Mouse (Mus musculus) stomach, postnatal 0 days (tissue): Measurements from ENCODE around the gene Gpha2. TPM values are rescaled to one million over a fixed set of nuclear protein-coding genes. Genes with fewer than 3 reads are reported as not detected.

Experiments used
- ATAC-seq: fragments of 200-750 bp; cut with Nextera tagmentation; 2 replicates; pipeline ENCODE4 v1.8.0; 2017; ENCODE audit not compliant: low FRiP score, low TSS enrichment
- DNase-seq: peaks from one replicate; pipeline ENCODE4 v3.0.0-alpha.2; 2016; ENCODE audit warnings: low spot score
- H3K27ac ChIP-seq: fragments of 300-500 bp; sonication (generic); replicated peaks from 2 replicates; pipeline ENCODE4 v1.5.1; 2014; ENCODE audit warnings: mild to moderate bottlenecking, control low read depth
- H3K27me3 ChIP-seq: fragments of 300-500 bp; sonication (generic); 2 replicates; pipeline ENCODE4 v1.6.1; 2014; ENCODE audit warnings: low read length; ENCODE audit not compliant: control insufficient read depth, insufficient read depth
- H3K36me3 ChIP-seq: fragments of 300-500 bp; sonication (generic); 2 replicates; pipeline ENCODE4 v1.6.1; 2014; ENCODE audit warnings: low read length, mixed read lengths; ENCODE audit not compliant: control insufficient read depth, insufficient read depth
- H3K4me1 ChIP-seq: fragments of 300-500 bp; sonication (generic); replicated peaks from 2 replicates; pipeline ENCODE4 v1.6.1; 2014; ENCODE audit warnings: antibody characterized with exemption; ENCODE audit not compliant: control insufficient read depth, insufficient read depth
- H3K4me2 ChIP-seq: fragments of 300-500 bp; sonication (generic); replicated peaks from 2 replicates; pipeline ENCODE4 v1.6.1; 2014; ENCODE audit warnings: low read depth, mild to moderate bottlenecking, control low read depth, moderate library complexity
- H3K4me3 ChIP-seq: fragments of 300-500 bp; sonication (generic); 2 replicates; pipeline ENCODE4 v1.5.1; 2014; ENCODE audit warnings: low read depth, low read length, control low read depth
- H3K9ac ChIP-seq: fragments of 300-500 bp; sonication (generic); 2 replicates; pipeline ENCODE4 v1.6.1; 2014; ENCODE audit warnings: mild to moderate bottlenecking, low read length, control low read depth, mixed read lengths
- H3K9me3 ChIP-seq: fragments of 300-500 bp; sonication (generic); 2 replicates; pipeline ENCODE4 v1.6.1; 2016; ENCODE audit warnings: low read length; ENCODE audit not compliant: control insufficient read depth
- CTCF ChIP-seq: IDR thresholded peaks from 2 replicates; pipeline ENCODE4 v1.5.1; 2016; ENCODE audit warnings: antibody characterized with exemption, low read depth, mild to moderate bottlenecking, moderate library complexity
- EP300 ChIP-seq: optimal IDR thresholded peaks from 2 replicates; pipeline ENCODE3; 2016; ENCODE audit warnings: antibody characterized with exemption
- WGBS: fragments of 180-500 bp; shearing (Covaris S2); extraction: QIAGEN DNeasy Blood & Tissue Kit; methylation state at CpG from one replicate; pipeline ENCODE4 v1.1.7; 2014; 5-methylcytosine and 5-hydroxymethylcytosine counted together
- polyA plus RNA-seq: library from polyadenylated mRNA; unstranded; fragments of >200 nt; fragmentation: Nextera tagmentation; extraction: Ambion mirVana; gene quantifications from 2 replicates; pipeline ENCODE4 v1.2.1, GENCODE M21; 2015

Gpha2 gene
- polyA plus RNA-seq, 1 experiment from 2014 or later, result 0.17 TPM

DNA sequence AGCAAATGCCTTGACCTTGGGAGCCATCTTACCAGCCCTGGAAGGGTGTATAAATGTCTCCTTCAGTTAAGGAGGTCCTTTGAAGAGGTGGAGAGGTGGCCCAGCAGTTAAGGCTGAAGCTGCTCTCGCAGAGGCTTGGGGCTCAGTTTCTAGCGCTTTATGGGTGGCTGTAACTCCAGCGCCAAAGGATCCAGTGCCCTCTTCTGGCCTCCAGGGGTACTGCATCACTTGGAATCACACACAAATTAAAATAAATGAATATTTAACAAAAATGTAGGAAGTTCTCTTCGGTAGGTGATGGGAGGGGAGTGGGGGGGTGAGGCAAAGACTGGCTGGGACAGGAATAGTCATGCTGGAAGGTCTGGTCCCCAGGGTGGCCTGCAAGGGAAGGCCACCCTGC lies 34.8 kb downstream of the Gpha2 start:
- Histone ChIP-seq H3K9ac (no peak overlapping the region), H3K4me1 (no peaks in the 10 kb centered on the region), H3K4me2 (no peak overlapping the region), H3K4me3 (no peak overlapping the region), H3K27ac (no peak overlapping the region), H3K9me3 (no peaks in the 10 kb centered on the region), H3K36me3 (peaks cover 26% of the 10 kb centered on the region), H3K27me3 (no peaks in the 10 kb centered on the region)
- WGBS, result 75% methylated on average over 4 of the region's 4 CpGs
- no peak for DNase-seq
- TF ChIP-seq EP300 (no peak), CTCF (peak; percentile 60)
- ATAC-seq, result no peak

DNA sequence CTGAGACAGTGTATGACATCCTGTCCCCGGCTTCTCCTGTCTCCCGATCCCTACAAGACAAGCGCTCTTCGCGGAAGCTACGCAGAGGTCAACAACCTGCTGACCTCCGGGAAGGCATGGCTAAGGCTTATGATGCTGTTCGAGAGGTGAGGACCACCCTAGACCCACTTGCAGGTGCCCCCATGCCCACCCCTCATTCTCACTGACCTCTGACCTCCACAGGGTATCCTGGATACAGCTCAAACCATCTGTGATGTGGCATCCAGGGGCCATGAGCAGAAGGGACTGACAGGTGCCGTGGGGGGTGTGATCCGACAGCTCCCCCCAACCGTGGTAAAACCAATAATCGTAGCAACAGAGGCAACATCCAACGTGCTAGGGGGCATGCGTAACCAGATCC lies 35.2 kb downstream of the Gpha2 start:
- Histone ChIP-seq H3K9me3 (no peaks in the 10 kb centered on the region), H3K4me2 (no peak overlapping the region), H3K36me3 (peaks cover 21% of the 10 kb centered on the region), H3K27me3 (no peaks in the 10 kb centered on the region), H3K4me3 (no peak overlapping the region), H3K9ac (no peak overlapping the region), H3K4me1 (no peaks in the 10 kb centered on the region), H3K27ac (no peak overlapping the region)
- TF ChIP-seq CTCF (no peak), EP300 (no peak)
- 96% methylated on average over 14 of the region's 14 CpGs for WGBS
- ATAC-seq (no peak), DNase-seq (no peak)

DNA sequence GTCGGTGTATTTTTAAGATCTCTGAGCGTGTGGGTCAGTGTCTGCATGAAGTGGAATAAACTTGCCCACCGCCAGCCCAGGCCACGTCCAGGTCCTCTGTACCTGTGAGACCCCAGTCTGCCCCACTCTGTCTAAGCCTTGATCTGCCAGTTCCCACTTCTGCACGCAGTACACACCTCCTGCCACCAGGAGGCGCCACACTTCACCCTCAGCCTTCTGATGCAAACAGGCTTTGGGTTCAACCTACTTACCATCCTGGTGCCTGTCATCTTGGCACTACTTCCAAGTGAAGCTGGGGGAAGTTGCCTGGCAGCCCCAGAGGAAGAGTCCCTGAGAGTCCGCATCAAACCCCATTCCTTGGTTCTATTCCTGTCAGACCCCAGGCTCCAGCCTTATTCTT lies 36.0 kb downstream of the Gpha2 start:
- no peak for TF ChIP-seq EP300
- TF ChIP-seq CTCF, result peak; percentile 96
- peak; percentile 88 for DNase-seq
- 60% methylated on average over 7 of the region's 7 CpGs for WGBS
- Histone ChIP-seq H3K9ac (peak overlapping the region; percentile 23; the same call in 1 of the 2 replicates), H3K27me3 (no peaks in the 10 kb centered on the region), H3K4me1 (no peaks in the 10 kb centered on the region), H3K9me3 (no peaks in the 10 kb centered on the region), H3K27ac (peak overlapping the region; percentile 90), H3K4me2 (no peak overlapping the region), H3K36me3 (peaks cover 16% of the 10 kb centered on the region), H3K4me3 (no peak overlapping the region)
- ATAC-seq, result no peak; the same call in 1 of the 2 replicates

DNA sequence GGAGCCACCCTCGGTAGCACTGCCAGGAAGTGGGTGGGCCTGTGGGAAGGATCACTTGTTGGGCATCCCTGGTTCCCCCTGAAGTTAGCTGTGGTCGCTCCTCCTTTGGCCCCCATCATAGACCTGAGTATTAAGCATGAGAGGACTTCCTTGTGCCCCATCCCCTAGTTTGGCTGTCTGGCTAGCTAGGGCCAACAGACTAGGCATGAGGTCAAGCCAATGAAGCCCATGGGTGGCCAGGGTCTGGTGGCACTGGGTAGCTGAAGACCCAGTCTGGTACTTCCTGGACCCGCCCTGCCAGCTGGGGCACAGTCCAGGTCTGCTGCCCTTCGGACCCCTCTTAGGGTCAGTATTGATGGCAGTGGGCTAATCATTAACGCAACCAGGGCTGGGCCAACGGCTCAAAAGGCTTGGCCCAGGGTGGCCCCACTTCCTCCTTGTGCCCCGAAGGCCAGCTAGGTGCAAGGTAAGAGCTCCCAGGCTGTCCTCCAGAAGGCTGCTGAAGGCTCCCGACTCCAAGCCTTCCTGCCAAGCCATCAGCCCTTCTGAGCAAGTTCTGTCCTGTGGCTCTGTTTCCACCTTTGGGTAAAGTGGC lies 36.8 kb downstream of the Gpha2 start:
- H3K4me3 ChIP-seq, result peak overlapping the region; percentile 29

DNA sequence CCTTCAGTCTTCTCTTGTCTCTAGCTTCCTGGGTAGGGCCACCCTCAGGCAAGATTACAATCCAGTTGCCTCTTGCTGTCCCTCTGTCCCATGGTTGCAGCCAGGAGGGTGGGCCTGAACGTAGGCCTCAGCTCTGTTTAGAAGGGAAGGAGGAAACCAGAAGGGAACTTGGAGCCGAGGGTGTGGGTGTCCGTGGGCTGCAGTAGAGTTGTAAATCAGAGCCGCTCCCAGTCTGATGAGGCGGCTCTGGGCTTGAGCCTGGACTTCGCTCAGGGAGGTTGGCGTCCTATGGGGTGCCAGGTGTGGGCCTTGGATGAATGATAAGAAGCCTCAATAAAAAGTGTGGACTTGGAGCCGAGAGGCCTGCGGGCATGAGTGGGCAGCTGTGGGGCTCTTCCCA lies 38.0 kb downstream of the Gpha2 start:
- Histone ChIP-seq H3K36me3 (peaks cover 6% of the 10 kb centered on the region; the same call in 1 of the 2 replicates), H3K4me1 (no peaks in the 10 kb centered on the region), H3K4me2 (peak overlapping the region; percentile 50), H3K9ac (peak overlapping the region; percentile 63), H3K27me3 (no peaks in the 10 kb centered on the region), H3K9me3 (no peaks in the 10 kb centered on the region), H3K27ac (peak overlapping the region; percentile 90), H3K4me3 (peak overlapping the region; percentile 29)
- ATAC-seq (peak; percentile 70), DNase-seq (peak; percentile 87)
- WGBS, result 52% methylated on average over 9 of the region's 9 CpGs
- TF ChIP-seq EP300, result no peak
- no peak for TF ChIP-seq CTCF

More for the DNA sequence above, 36.8 kb downstream of the Gpha2 start:
- Histone ChIP-seq H3K27ac (peak overlapping the region; percentile 90), H3K9me3 (no peaks in the 10 kb centered on the region), H3K9ac (peak overlapping the region; percentile 63), H3K4me1 (no peaks in the 10 kb centered on the region), H3K36me3 (peaks cover 10% of the 10 kb centered on the region), H3K27me3 (no peaks in the 10 kb centered on the region), H3K4me2 (peak overlapping the region; percentile 47)
- 65% methylated on average over 8 of the region's 8 CpGs for WGBS
- TF ChIP-seq CTCF (no peak), EP300 (no peak)
- peak; percentile 86 for DNase-seq
- peak; percentile 80 for ATAC-seq

DNA sequence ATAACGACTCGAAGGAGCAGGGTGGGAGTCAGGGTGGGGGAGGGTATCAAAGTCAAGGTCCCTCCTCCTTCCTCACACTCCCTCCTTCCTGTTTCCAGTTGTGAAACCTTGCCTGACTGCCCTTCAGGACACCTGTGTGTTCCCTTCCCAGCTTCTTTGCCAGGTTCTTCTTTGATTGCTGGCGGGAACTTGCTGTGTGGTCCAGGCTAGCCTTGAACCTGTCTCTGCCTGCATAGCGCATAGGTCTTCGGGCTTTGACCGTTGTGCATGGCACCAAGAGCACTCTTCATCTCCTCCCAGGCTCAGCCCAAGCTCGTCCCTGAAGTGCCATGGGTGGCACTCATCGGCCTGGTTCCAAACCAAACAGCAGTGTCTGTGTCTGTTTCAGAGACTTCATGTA lies 38.8 kb downstream of the Gpha2 start:
- 73% methylated on average over 8 of the region's 8 CpGs for WGBS
- peak; percentile 27 for DNase-seq
- no peaks in the 10 kb centered on the region for H3K9me3 ChIP-seq
- peak overlapping the region; percentile 50 for H3K4me2 ChIP-seq
- H3K36me3 ChIP-seq, result peaks cover 6% of the 10 kb centered on the region; the same call in 1 of the 2 replicates
- no peak overlapping the region for H3K9ac ChIP-seq
- no peak for ATAC-seq
- peak overlapping the region; percentile 29 for H3K4me3 ChIP-seq
- no peaks in the 10 kb centered on the region for H3K4me1 ChIP-seq
- peak overlapping the region; percentile 90; the same call in 1 of the 2 replicates for H3K27ac ChIP-seq
- no peaks in the 10 kb centered on the region for H3K27me3 ChIP-seq
- no peak for TF ChIP-seq EP300
- no peak for TF ChIP-seq CTCF
